Mouse (Mus musculus) neural tube, embryonic 14.5 days (tissue): ENCODE results near the gene Pecam1. TPM values are rescaled to one million over a fixed set of nuclear protein-coding genes. Genes with fewer than 3 reads are reported as not detected.

ENCODE experiments used
- ATAC-seq: fragments of 200-750 bp; cut with Nextera tagmentation; 2 replicates; pipeline ENCODE4 v1.8.0; 2017; ENCODE audit warnings: low read depth, mild to moderate bottlenecking, moderate TSS enrichment, moderate library complexity
- H3K27ac ChIP-seq: fragments of 300-500 bp; sonication (generic); 2 replicates; pipeline ENCODE4 v1.5.1; 2014; ENCODE audit warnings: low read depth, mild to moderate bottlenecking, control low read depth, low read length, moderate library complexity, mixed read lengths
- H3K27me3 ChIP-seq: fragments of 300-500 bp; sonication (generic); 2 replicates; pipeline ENCODE4 v1.6.1; 2014; ENCODE audit warnings: low read length; ENCODE audit not compliant: control insufficient read depth, insufficient read depth
- H3K36me3 ChIP-seq: fragments of 300-500 bp; sonication (generic); 2 replicates; pipeline ENCODE4 v1.6.1; 2014; ENCODE audit warnings: low read length, mixed read lengths; ENCODE audit not compliant: control insufficient read depth, insufficient read depth
- H3K4me1 ChIP-seq: fragments of 300-500 bp; sonication (generic); 2 replicates; pipeline ENCODE4 v1.6.1; 2014; ENCODE audit warnings: low read length; ENCODE audit not compliant: control insufficient read depth, insufficient read depth
- H3K4me2 ChIP-seq: fragments of 300-500 bp; sonication (generic); 2 replicates; pipeline ENCODE4 v1.6.1; 2014; ENCODE audit warnings: mild to moderate bottlenecking, low read depth, low read length, control low read depth
- H3K4me3 ChIP-seq: fragments of 300-500 bp; sonication (generic); 2 replicates; pipeline ENCODE4 v1.5.1; 2014; ENCODE audit warnings: low read depth, low read length, control low read depth, mixed read lengths
- H3K9ac ChIP-seq: fragments of 300-500 bp; sonication (generic); replicated peaks from 2 replicates; pipeline ENCODE4 v1.6.1; 2014; ENCODE audit warnings: low read depth, mild to moderate bottlenecking, control low read depth, low read length, mixed read lengths
- H3K9me3 ChIP-seq: fragments of 300-500 bp; sonication (generic); 2 replicates; pipeline ENCODE4 v1.6.1; 2016; ENCODE audit warnings: low read length; ENCODE audit not compliant: control insufficient read depth
- WGBS: fragments of 180-500 bp; shearing (Covaris S2); extraction: QIAGEN DNeasy Blood & Tissue Kit; methylation state at CpG from one replicate; pipeline ENCODE4 v1.1.7; 2014; 5-methylcytosine and 5-hydroxymethylcytosine counted together
- polyA plus RNA-seq: library from polyadenylated mRNA; unstranded; fragments of >200 nt; fragmentation: Nextera tagmentation; extraction: Ambion mirVana; gene quantifications from 2 replicates; pipeline ENCODE4 v1.2.1, GENCODE M21; 2014

Pecam1 gene
- polyA plus RNA-seq, 1 experiment from 2014 or later = 9.4 TPM

- Histone ChIP-seq H3K4me2 (no peak overlapping the region), H3K9ac (no peak overlapping the region), H3K27me3 (no peaks in the 10 kb centered on the region), H3K9me3 (no peaks in the 10 kb centered on the region), H3K36me3 (peaks cover 45% of the 10 kb centered on the region), H3K27ac (no peak overlapping the region), H3K4me1 (peaks cover 7% of the 10 kb centered on the region; the same call in 1 of the 2 replicates), H3K4me3 (no peak overlapping the region)
- ATAC-seq = no peak
- 90% methylated on average over 3 of the region's 3 CpGs for WGBS
Measured at GRCm38 (mm10) chr11:106777395-106777794, 27.0 kb upstream of the Pecam1 start.

- H3K4me3 ChIP-seq = no peak overlapping the region
- WGBS = 96% methylated on average over 4 of the region's 4 CpGs
- no peaks in the 10 kb centered on the region for H3K9me3 ChIP-seq
- no peak overlapping the region for H3K4me2 ChIP-seq
- peaks cover 44% of the 10 kb centered on the region for H3K36me3 ChIP-seq
- ATAC-seq = no peak
- H3K9ac ChIP-seq = no peak overlapping the region
- peaks cover 7% of the 10 kb centered on the region; the same call in 1 of the 2 replicates for H3K4me1 ChIP-seq
- no peaks in the 10 kb centered on the region for H3K27me3 ChIP-seq
- no peak overlapping the region for H3K27ac ChIP-seq
Measured at GRCm38 (mm10) chr11:106776960-106777359, 26.5 kb upstream of the Pecam1 start.

GRCm38 (mm10) chr11:106773061-106773460 is 22.6 kb upstream of the Pecam1 start:
- Histone ChIP-seq H3K27me3 (no peaks in the 10 kb centered on the region), H3K4me2 (no peak overlapping the region), H3K36me3 (peaks cover 36% of the 10 kb centered on the region), H3K9me3 (no peaks in the 10 kb centered on the region), H3K4me1 (no peaks in the 10 kb centered on the region), H3K27ac (no peak overlapping the region), H3K4me3 (no peak overlapping the region), H3K9ac (no peak overlapping the region)
- no peak for ATAC-seq
- WGBS = 94% methylated on average over 9 of the region's 9 CpGs

GRCm38 (mm10) chr11:106770195-106770974 is 20.0 kb upstream of the Pecam1 start:
- Histone ChIP-seq H3K4me2 (no peak overlapping the region), H3K36me3 (peaks cover 52% of the 10 kb centered on the region), H3K4me3 (no peak overlapping the region), H3K9me3 (no peaks in the 10 kb centered on the region), H3K27ac (no peak overlapping the region), H3K4me1 (no peaks in the 10 kb centered on the region), H3K9ac (no peak overlapping the region), H3K27me3 (no peaks in the 10 kb centered on the region)
- 98% methylated on average over 9 of the region's 9 CpGs for WGBS
- ATAC-seq = no peak

GRCm38 (mm10) chr11:106767516-106767915 is 17.1 kb upstream of the Pecam1 start:
- no peak overlapping the region for H3K9ac ChIP-seq
- H3K27ac ChIP-seq = no peak overlapping the region
- no peaks in the 10 kb centered on the region for H3K27me3 ChIP-seq
- H3K4me3 ChIP-seq = no peak overlapping the region
- WGBS = 94% methylated on average over 4 of the region's 4 CpGs
- no peak for ATAC-seq
- H3K36me3 ChIP-seq = peaks cover 29% of the 10 kb centered on the region; the same call in 1 of the 2 replicates
- no peaks in the 10 kb centered on the region for H3K4me1 ChIP-seq
- H3K9me3 ChIP-seq = no peaks in the 10 kb centered on the region
- H3K4me2 ChIP-seq = no peak overlapping the region

- Histone ChIP-seq H3K36me3 (peaks cover 25% of the 10 kb centered on the region; the same call in 1 of the 2 replicates), H3K4me2 (no peak overlapping the region), H3K4me1 (no peaks in the 10 kb centered on the region), H3K9me3 (no peaks in the 10 kb centered on the region), H3K9ac (no peak overlapping the region), H3K4me3 (no peak overlapping the region), H3K27me3 (no peaks in the 10 kb centered on the region), H3K27ac (no peak overlapping the region)
- no peak for ATAC-seq
- WGBS = 93% methylated on average over 4 of the region's 4 CpGs
Measured at GRCm38 (mm10) chr11:106766611-106767162, 16.3 kb upstream of the Pecam1 start.

GRCm38 (mm10) chr11:106762800-106763185 is 12.4 kb upstream of the Pecam1 start:
- WGBS = 81% methylated on average over 9 of the region's 9 CpGs
- Histone ChIP-seq H3K36me3 (peaks cover 14% of the 10 kb centered on the region; the same call in 1 of the 2 replicates), H3K4me1 (no peaks in the 10 kb centered on the region), H3K27ac (no peak overlapping the region), H3K4me2 (no peak overlapping the region), H3K4me3 (no peak overlapping the region), H3K9ac (no peak overlapping the region), H3K27me3 (no peaks in the 10 kb centered on the region), H3K9me3 (no peaks in the 10 kb centered on the region)
- no peak for ATAC-seq

- no peak overlapping the region for H3K4me3 ChIP-seq
- 56% methylated on average over 5 of the region's 5 CpGs for WGBS
- H3K27ac ChIP-seq = no peak overlapping the region
- no peak overlapping the region for H3K4me2 ChIP-seq
- no peak for ATAC-seq
- peaks cover 11% of the 10 kb centered on the region; the same call in 1 of the 2 replicates for H3K36me3 ChIP-seq
- no peaks in the 10 kb centered on the region for H3K4me1 ChIP-seq
- no peaks in the 10 kb centered on the region for H3K9me3 ChIP-seq
- H3K9ac ChIP-seq = no peak overlapping the region
- H3K27me3 ChIP-seq = no peaks in the 10 kb centered on the region
Measured at GRCm38 (mm10) chr11:106762139-106762799, 11.8 kb upstream of the Pecam1 start.

- H3K9me3 ChIP-seq = no peaks in the 10 kb centered on the region
- H3K9ac ChIP-seq = no peak overlapping the region
- no peak overlapping the region for H3K4me3 ChIP-seq
- no peak for ATAC-seq
- no peaks in the 10 kb centered on the region for H3K27me3 ChIP-seq
- no peaks in the 10 kb centered on the region for H3K36me3 ChIP-seq
- no peaks in the 10 kb centered on the region for H3K4me1 ChIP-seq
- 94% methylated on average over 5 of the region's 5 CpGs for WGBS
- H3K27ac ChIP-seq = no peak overlapping the region
- no peak overlapping the region for H3K4me2 ChIP-seq
Measured at GRCm38 (mm10) chr11:106760511-106760910, 10.1 kb upstream of the Pecam1 start.
